Mouse (Mus musculus) hindbrain, embryonic 11.5 days (tissue): ENCODE measurements around the gene Zbtb1. TPM values are rescaled to one million over a fixed set of nuclear protein-coding genes. Genes with fewer than 3 reads are reported as not detected.
A peak's percentile ranks its signal among the peaks of the same experiment; 100 is the strongest.

Experiments
- ATAC-seq: fragments of 200-750 bp; cut with Nextera tagmentation; 2 replicates; pipeline ENCODE4 v1.8.0; 2017; ENCODE audit warnings: mild to moderate bottlenecking, moderate TSS enrichment, moderate library complexity; ENCODE audit not compliant: low FRiP score
- DNase-seq: peaks from one replicate; pipeline ENCODE4 v3.0.0-alpha.2; 2015; ENCODE audit warnings: low spot score
- H3K27ac ChIP-seq: fragments of 300-500 bp; sonication (generic); 2 replicates; pipeline ENCODE4 v1.5.1; 2014; ENCODE audit warnings: mild to moderate bottlenecking, low read depth, low read length
- H3K27me3 ChIP-seq: fragments of 300-500 bp; sonication (generic); 2 replicates; pipeline ENCODE4 v1.6.1; 2014; ENCODE audit warnings: mild to moderate bottlenecking, low read length, moderate library complexity, mixed read lengths; ENCODE audit not compliant: control insufficient read depth, insufficient read depth
- H3K36me3 ChIP-seq: fragments of 300-500 bp; sonication (generic); 2 replicates; pipeline ENCODE4 v1.6.1; 2014; ENCODE audit warnings: mild to moderate bottlenecking, low read length, moderate library complexity, mixed read lengths; ENCODE audit not compliant: control insufficient read depth, insufficient read depth
- H3K4me1 ChIP-seq: fragments of 300-500 bp; sonication (generic); replicated peaks from 2 replicates; pipeline ENCODE4 v1.6.1; 2014; ENCODE audit warnings: low read length, mixed read lengths; ENCODE audit not compliant: control insufficient read depth, insufficient read depth
- H3K4me2 ChIP-seq: fragments of 300-500 bp; sonication (generic); replicated peaks from 2 replicates; pipeline ENCODE4 v1.6.1; 2014; ENCODE audit warnings: mild to moderate bottlenecking, low read depth, low read length
- H3K4me3 ChIP-seq: fragments of 300-500 bp; sonication (generic); 2 replicates; pipeline ENCODE4 v1.5.1; 2014; ENCODE audit warnings: low read depth, low read length
- H3K9ac ChIP-seq: fragments of 300-500 bp; sonication (generic); 2 replicates; pipeline ENCODE4 v1.6.1; 2014; ENCODE audit warnings: low read depth, low read length
- H3K9me3 ChIP-seq: fragments of 300-500 bp; sonication (generic); 2 replicates; pipeline ENCODE4 v1.6.1; 2016; ENCODE audit warnings: low read length; ENCODE audit not compliant: control insufficient read depth
- WGBS: fragments of 180-500 bp; shearing (Covaris S2); extraction: QIAGEN DNeasy Blood & Tissue Kit; methylation state at CpG from one replicate; pipeline ENCODE4 v1.1.7; 2014; 5-methylcytosine and 5-hydroxymethylcytosine counted together
- polyA plus RNA-seq: library from polyadenylated mRNA; unstranded; fragments of >200 nt; fragmentation: Nextera tagmentation; extraction: Ambion mirVana; gene quantifications from 2 replicates; pipeline ENCODE4 v1.2.1, GENCODE M21; 2014

Gene Zbtb1
- polyA plus RNA-seq, 1 experiment from 2014 or later = 8.2 TPM

DNA sequence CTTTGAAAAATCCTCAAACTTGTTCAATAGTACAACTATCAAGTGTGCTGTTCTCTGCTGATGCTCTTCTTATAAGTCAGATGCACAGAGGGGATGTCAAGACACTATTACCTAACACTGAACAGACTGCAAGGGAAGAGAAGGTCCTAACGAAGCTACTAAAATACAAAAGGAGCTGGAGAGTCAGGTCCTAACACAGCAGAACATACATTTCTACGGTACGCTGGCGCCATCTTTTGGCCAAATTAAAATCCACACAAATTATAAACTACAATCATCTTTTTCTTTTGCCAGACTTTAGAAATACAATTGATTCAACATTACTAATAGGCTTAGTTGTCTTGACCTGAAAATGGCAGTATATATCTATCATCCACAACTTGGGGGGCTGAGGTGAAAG is 29.0 kb upstream of the Zbtb1 start:
- ATAC-seq (no peak), DNase-seq (peak; percentile 84)
- H3K27me3 ChIP-seq = no peaks in the 10 kb centered on the region
- 8% methylated on average over 4 of the region's 4 CpGs for WGBS
- no peaks in the 10 kb centered on the region for H3K9me3 ChIP-seq
- H3K36me3 ChIP-seq = no peaks in the 10 kb centered on the region
- no peak overlapping the region for H3K9ac ChIP-seq
- H3K4me2 ChIP-seq = no peak overlapping the region
- no peaks in the 10 kb centered on the region for H3K4me1 ChIP-seq
- no peak overlapping the region for H3K27ac ChIP-seq
- no peak overlapping the region for H3K4me3 ChIP-seq

- no peak overlapping the region for H3K27ac ChIP-seq
- H3K36me3 ChIP-seq = no peaks in the 10 kb centered on the region
- no peaks in the 10 kb centered on the region for H3K27me3 ChIP-seq
- no peak overlapping the region for H3K4me2 ChIP-seq
- H3K9me3 ChIP-seq = no peaks in the 10 kb centered on the region
- no peak overlapping the region for H3K9ac ChIP-seq
- H3K4me3 ChIP-seq = no peak overlapping the region
- H3K4me1 ChIP-seq = no peaks in the 10 kb centered on the region
- ATAC-seq = no peak
- DNase-seq = no peak
- 71% methylated on average over 6 of the region's 6 CpGs for WGBS
Observed at GRCm38 (mm10) chr12:76345759-76346455, 24.2 kb upstream of the Zbtb1 start.

DNA sequence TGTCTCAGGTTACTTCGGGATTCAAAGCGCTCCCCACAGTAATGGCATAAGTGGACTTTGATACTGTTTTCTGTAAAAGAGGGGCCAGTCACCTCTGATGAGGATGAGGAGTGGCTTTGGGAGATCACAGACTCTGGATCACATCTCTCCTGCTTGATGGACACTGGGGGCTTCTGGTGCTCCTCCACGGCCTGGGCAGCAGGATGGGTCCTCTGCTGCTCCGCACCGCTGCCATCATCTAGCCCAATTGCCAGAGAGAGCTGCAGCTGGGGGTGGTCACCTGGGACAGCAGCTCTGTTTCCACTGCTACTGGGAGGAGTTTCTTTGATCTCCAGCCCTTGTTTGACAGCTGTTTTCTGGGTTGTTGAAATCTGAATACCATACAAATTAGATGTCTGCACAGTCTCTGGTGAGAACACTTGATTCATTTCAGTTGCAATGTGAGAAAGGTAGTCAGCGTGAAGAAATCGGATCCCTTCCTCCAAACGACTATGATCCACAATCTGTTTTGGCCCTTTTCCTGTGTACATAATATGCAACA is 20.3 kb upstream of the Zbtb1 start:
- Histone ChIP-seq H3K27ac (no peak overlapping the region), H3K9ac (no peak overlapping the region), H3K4me2 (no peak overlapping the region), H3K4me1 (no peaks in the 10 kb centered on the region), H3K36me3 (no peaks in the 10 kb centered on the region), H3K27me3 (no peaks in the 10 kb centered on the region), H3K9me3 (no peaks in the 10 kb centered on the region), H3K4me3 (no peak overlapping the region)
- 72% methylated on average over 8 of the region's 8 CpGs for WGBS
- ATAC-seq = no peak
- no peak for DNase-seq

DNA sequence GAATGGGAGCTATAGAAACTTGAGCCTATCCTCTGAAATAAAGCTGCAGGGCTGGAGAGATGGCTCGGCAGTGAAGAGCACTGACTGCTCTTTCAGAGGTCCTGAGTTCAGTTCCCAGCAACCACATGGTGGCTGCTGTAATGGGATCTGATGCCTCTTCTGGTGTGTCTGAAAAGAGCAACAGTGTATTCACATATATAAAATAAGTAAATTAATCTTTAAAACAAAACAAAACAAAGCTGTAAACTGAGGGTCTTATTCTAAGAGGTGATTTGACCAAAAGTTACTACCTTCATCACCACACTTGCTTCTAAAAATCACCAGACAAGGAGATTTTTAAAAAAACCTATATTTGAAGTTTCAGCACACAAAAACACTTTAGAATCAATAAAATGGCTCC is 9.2 kb upstream of the Zbtb1 start:
- WGBS = 65% methylated on average over 1 of the region's 1 CpGs
- no peak overlapping the region for H3K9ac ChIP-seq
- ATAC-seq (no peak), DNase-seq (no peak)
- no peak overlapping the region for H3K4me2 ChIP-seq
- no peak overlapping the region for H3K27ac ChIP-seq
- no peaks in the 10 kb centered on the region for H3K36me3 ChIP-seq
- no peaks in the 10 kb centered on the region for H3K9me3 ChIP-seq
- no peak overlapping the region for H3K4me3 ChIP-seq
- no peaks in the 10 kb centered on the region for H3K4me1 ChIP-seq
- H3K27me3 ChIP-seq = no peaks in the 10 kb centered on the region

DNA sequence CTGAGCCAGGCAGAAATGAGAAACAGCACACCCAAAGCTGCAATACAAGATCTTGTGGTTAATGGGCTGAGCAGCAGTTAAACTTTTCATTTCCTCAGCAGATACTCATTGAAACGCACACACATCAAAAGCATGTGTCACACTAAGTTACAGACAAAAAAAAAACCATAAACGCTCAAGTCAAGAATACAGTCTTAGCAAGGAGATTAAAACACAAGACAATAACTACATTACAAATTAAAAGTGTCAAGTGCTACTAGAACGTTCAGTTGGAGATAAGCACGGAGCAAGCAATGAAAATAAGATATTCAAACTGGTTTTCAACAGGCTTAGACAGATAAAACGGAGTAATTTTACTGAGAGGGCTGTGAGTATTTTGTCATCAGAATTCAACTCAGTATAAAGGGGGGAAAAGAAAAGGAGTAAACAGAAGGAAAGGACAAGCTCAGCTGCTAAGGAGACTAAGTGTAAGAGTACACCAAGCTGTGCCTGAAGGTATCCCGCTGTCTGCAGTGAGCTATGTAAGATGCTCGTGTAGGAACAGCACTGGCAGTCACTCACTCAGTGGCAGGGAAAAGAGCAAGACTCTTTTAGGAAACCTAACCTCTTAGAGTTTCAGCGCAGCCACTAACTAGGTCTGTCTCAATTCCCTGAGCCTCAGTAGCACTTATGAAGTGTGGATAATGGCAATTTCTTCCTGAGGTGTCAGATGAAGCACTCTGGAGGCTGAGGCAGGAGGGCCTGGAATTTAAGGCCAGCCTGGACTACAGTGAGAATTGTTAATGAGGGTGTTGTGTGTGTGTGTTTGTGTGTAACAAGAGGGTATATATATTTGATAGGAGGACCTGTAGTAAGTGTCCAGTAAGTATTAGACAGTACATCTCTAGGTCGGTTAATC is 8.4 kb upstream of the Zbtb1 start:
- Histone ChIP-seq H3K27ac (no peak overlapping the region), H3K9ac (no peak overlapping the region), H3K9me3 (no peaks in the 10 kb centered on the region), H3K4me3 (no peak overlapping the region), H3K36me3 (no peaks in the 10 kb centered on the region), H3K4me1 (no peaks in the 10 kb centered on the region), H3K4me2 (no peak overlapping the region), H3K27me3 (no peaks in the 10 kb centered on the region)
- 77% methylated on average over 9 of the region's 9 CpGs for WGBS
- no peak for ATAC-seq
- DNase-seq = no peak

DNA sequence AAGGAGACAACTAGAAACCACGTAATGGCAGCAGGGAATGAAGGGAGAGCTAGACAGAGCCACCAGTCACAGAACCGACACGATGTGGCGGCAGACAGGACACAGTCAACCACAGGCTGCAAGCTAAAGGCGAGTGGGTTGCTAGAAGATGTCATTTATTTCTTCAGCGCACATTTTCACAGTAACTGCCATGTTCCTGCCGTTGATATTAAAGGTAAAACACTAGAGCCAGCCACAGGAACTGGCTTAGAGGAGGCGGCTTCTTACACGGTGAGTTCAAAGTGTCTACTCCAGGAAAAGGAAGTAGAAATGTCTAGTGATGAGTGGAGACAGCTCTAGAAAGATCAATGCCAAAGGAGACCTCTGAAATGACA is 7.8 kb upstream of the Zbtb1 start:
- no peak overlapping the region for H3K27ac ChIP-seq
- no peaks in the 10 kb centered on the region for H3K9me3 ChIP-seq
- no peak overlapping the region for H3K4me2 ChIP-seq
- no peak for DNase-seq
- no peak for ATAC-seq
- no peaks in the 10 kb centered on the region for H3K27me3 ChIP-seq
- no peaks in the 10 kb centered on the region for H3K4me1 ChIP-seq
- H3K9ac ChIP-seq = no peak overlapping the region
- no peak overlapping the region for H3K4me3 ChIP-seq
- no peaks in the 10 kb centered on the region for H3K36me3 ChIP-seq
- WGBS = 91% methylated on average over 9 of the region's 9 CpGs

DNA sequence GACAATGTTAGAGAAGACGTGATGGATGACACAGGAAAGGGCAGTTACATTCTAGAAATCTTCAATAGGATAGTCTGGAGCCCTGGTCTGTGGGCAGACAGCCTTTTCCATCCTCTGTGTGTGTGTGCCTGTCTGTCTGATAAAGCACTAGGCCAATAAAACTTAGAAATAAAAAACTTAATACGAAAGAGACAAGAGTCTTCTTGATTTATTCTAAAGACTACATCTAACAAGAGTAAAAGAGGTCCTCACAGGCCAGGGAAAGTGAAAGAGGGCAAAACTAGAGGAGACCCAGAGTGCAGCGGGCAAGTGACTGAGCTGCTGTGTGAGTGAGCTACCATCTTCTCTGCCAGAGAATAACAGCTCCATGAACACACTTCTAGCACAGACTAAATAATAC is 3.8 kb upstream of the Zbtb1 start:
- H3K36me3 ChIP-seq = no peaks in the 10 kb centered on the region
- WGBS = 89% methylated on average over 3 of the region's 3 CpGs
- no peak overlapping the region for H3K4me3 ChIP-seq
- H3K9ac ChIP-seq = no peak overlapping the region
- ATAC-seq (no peak), DNase-seq (no peak)
- no peak overlapping the region for H3K27ac ChIP-seq
- H3K27me3 ChIP-seq = no peaks in the 10 kb centered on the region
- H3K4me1 ChIP-seq = peaks cover 6% of the 10 kb centered on the region
- H3K9me3 ChIP-seq = no peaks in the 10 kb centered on the region
- no peak overlapping the region for H3K4me2 ChIP-seq

- no peaks in the 10 kb centered on the region for H3K27me3 ChIP-seq
- 29% methylated on average over 14 of the region's 14 CpGs for WGBS
- peak overlapping the region; percentile 89 for H3K4me2 ChIP-seq
- DNase-seq (peak; percentile 32), ATAC-seq (no peak)
- H3K36me3 ChIP-seq = no peaks in the 10 kb centered on the region
- H3K4me1 ChIP-seq = peaks cover 11% of the 10 kb centered on the region
- 0 out of 2 replicates have a peak overlapping the region, but pooled peaks have one; percentile 17 for H3K27ac ChIP-seq
- no peaks in the 10 kb centered on the region for H3K9me3 ChIP-seq
- 0 out of 2 replicates have a peak overlapping the region, but pooled peaks have one; percentile 8 for H3K4me3 ChIP-seq
- no peak overlapping the region; the same call in 1 of the 2 replicates for H3K9ac ChIP-seq
Observed at GRCm38 (mm10) chr12:76367096-76367995, 2.7 kb upstream of the Zbtb1 start.
